Mouse (Mus musculus): ENCODE results near the gene Cep85l. TPM values are rescaled to one million over a fixed set of nuclear protein-coding genes. Genes with fewer than 3 reads are reported as not detected.

The Cep85l gene
- polyA plus RNA-seq, 1 experiment, result 9.5 TPM

GRCm38 (mm10) chr10:53399053-53399452 is 19.3 kb upstream of the Cep85l start:
- no peak overlapping the region for H3K4me3 ChIP-seq (ENCODE audit: insufficient read depth, low read length)
- no peak overlapping the region for H3K27ac ChIP-seq (ENCODE audit: insufficient read depth, low read depth, low read length)
- TF ChIP-seq CTCF (IDR thresholded peaks at IDR 0.05; ENCODE audit: low read depth, low read length) (no peak), POLR2A (IDR thresholded peaks at IDR 0.05; ENCODE audit: borderline replicate concordance, low read depth, low read length) (no peak)
- H3K4me1 ChIP-seq (ENCODE audit: control insufficient read depth, insufficient read depth, low read length), result 0 out of 2 replicates have a peak, but pooled peaks cover 2% of the 10 kb centered on the region

GRCm38 (mm10) chr10:53398540-53398902 is 18.8 kb upstream of the Cep85l start:
- Histone ChIP-seq H3K27ac (ENCODE audit: insufficient read depth, low read depth, low read length) (peak overlapping the region; percentile 24), H3K4me3 (ENCODE audit: insufficient read depth, low read length) (peak overlapping the region; percentile 43), H3K4me1 (ENCODE audit: control insufficient read depth, insufficient read depth, low read length) (0 out of 2 replicates have a peak, but pooled peaks cover 2% of the 10 kb centered on the region)
- TF ChIP-seq POLR2A (IDR thresholded peaks at IDR 0.05; ENCODE audit: borderline replicate concordance, low read depth, low read length), result no peak

GRCm38 (mm10) chr10:53397846-53398539 is 18.2 kb upstream of the Cep85l start:
- Histone ChIP-seq H3K27ac (ENCODE audit: insufficient read depth, low read depth, low read length) (peak overlapping the region; percentile 24), H3K4me1 (ENCODE audit: control insufficient read depth, insufficient read depth, low read length) (0 out of 2 replicates have a peak, but pooled peaks cover 2% of the 10 kb centered on the region), H3K4me3 (ENCODE audit: insufficient read depth, low read length) (peak overlapping the region; percentile 43)
- no peak for TF ChIP-seq POLR2A (IDR thresholded peaks at IDR 0.05; ENCODE audit: borderline replicate concordance, low read depth, low read length)
- no peak for TF ChIP-seq CTCF (IDR thresholded peaks at IDR 0.05; ENCODE audit: low read depth, low read length)

- Histone ChIP-seq H3K27ac (ENCODE audit: insufficient read depth, low read depth, low read length) (no peak overlapping the region), H3K4me3 (ENCODE audit: insufficient read depth, low read length) (no peak overlapping the region), H3K4me1 (ENCODE audit: control insufficient read depth, insufficient read depth, low read length) (0 out of 2 replicates have a peak, but pooled peaks cover 2% of the 10 kb centered on the region)
- no peak for TF ChIP-seq CTCF (IDR thresholded peaks at IDR 0.05; ENCODE audit: low read depth, low read length)
- TF ChIP-seq POLR2A (IDR thresholded peaks at IDR 0.05; ENCODE audit: borderline replicate concordance, low read depth, low read length), result no peak
These were observed 15.3 kb upstream of the Cep85l start for GRCm38 (mm10) chr10:53394923-53395629.

- TF ChIP-seq CTCF (IDR thresholded peaks at IDR 0.05; ENCODE audit: low read depth, low read length), result no peak
- TF ChIP-seq POLR2A (IDR thresholded peaks at IDR 0.05; ENCODE audit: borderline replicate concordance, low read depth, low read length), result no peak
- Histone ChIP-seq H3K4me3 (ENCODE audit: insufficient read depth, low read length) (no peak overlapping the region), H3K27ac (ENCODE audit: insufficient read depth, low read depth, low read length) (no peak overlapping the region), H3K4me1 (ENCODE audit: control insufficient read depth, insufficient read depth, low read length) (no peaks in the 10 kb centered on the region)
These were observed 8.6 kb upstream of the Cep85l start for GRCm38 (mm10) chr10:53388227-53388920.

GRCm38 (mm10) chr10:53385438-53385837 is 5.7 kb upstream of the Cep85l start:
- 0 out of 2 replicates have a peak, but pooled peaks cover 2% of the 10 kb centered on the region for H3K4me1 ChIP-seq (ENCODE audit: control insufficient read depth, insufficient read depth, low read length)
- no peak overlapping the region for H3K4me3 ChIP-seq (ENCODE audit: insufficient read depth, low read length)
- no peak overlapping the region for H3K27ac ChIP-seq (ENCODE audit: insufficient read depth, low read depth, low read length)
- TF ChIP-seq POLR2A (IDR thresholded peaks at IDR 0.05; ENCODE audit: borderline replicate concordance, low read depth, low read length), result no peak
- TF ChIP-seq CTCF (IDR thresholded peaks at IDR 0.05; ENCODE audit: low read depth, low read length), result no peak

- no peak for TF ChIP-seq CTCF (IDR thresholded peaks at IDR 0.05; ENCODE audit: low read depth, low read length)
- TF ChIP-seq POLR2A (IDR thresholded peaks at IDR 0.05; ENCODE audit: borderline replicate concordance, low read depth, low read length), result no peak
- peaks cover 5% of the 10 kb centered on the region; the same call in 1 of the 2 replicates for H3K4me1 ChIP-seq (ENCODE audit: control insufficient read depth, insufficient read depth, low read length)
- no peak overlapping the region for H3K27ac ChIP-seq (ENCODE audit: insufficient read depth, low read depth, low read length)
- H3K4me3 ChIP-seq (ENCODE audit: insufficient read depth, low read length), result no peak overlapping the region
These were observed 5.1 kb upstream of the Cep85l start for GRCm38 (mm10) chr10:53384896-53385295.

GRCm38 (mm10) chr10:53382696-53383365 is 3.1 kb upstream of the Cep85l start:
- H3K4me3 ChIP-seq (ENCODE audit: insufficient read depth, low read length), result no peak overlapping the region

GRCm38 (mm10) chr10:53378981-53379708 is 602 bp downstream of the Cep85l start:
- peak overlapping the region; percentile 57 for H3K27ac ChIP-seq (ENCODE audit: insufficient read depth, low read depth, low read length)
- H3K4me1 ChIP-seq (ENCODE audit: control insufficient read depth, insufficient read depth, low read length), result peaks cover 9% of the 10 kb centered on the region
- peak overlapping the region; percentile 85 for H3K4me3 ChIP-seq (ENCODE audit: insufficient read depth, low read length)
- no peak for TF ChIP-seq POLR2A (IDR thresholded peaks at IDR 0.05; ENCODE audit: borderline replicate concordance, low read depth, low read length)
- TF ChIP-seq CTCF (IDR thresholded peaks at IDR 0.05; ENCODE audit: low read depth, low read length), result no peak

More at GRCm38 (mm10) chr10:53382696-53383365, 3.1 kb upstream of the Cep85l start:
- no peak for TF ChIP-seq CTCF (IDR thresholded peaks at IDR 0.05; ENCODE audit: low read depth, low read length)
- no peak for TF ChIP-seq POLR2A (IDR thresholded peaks at IDR 0.05; ENCODE audit: borderline replicate concordance, low read depth, low read length)
- no peak overlapping the region for H3K27ac ChIP-seq (ENCODE audit: insufficient read depth, low read depth, low read length)
- H3K4me1 ChIP-seq (ENCODE audit: control insufficient read depth, insufficient read depth, low read length), result peaks cover 5% of the 10 kb centered on the region; the same call in 1 of the 2 replicates
